Mouse (Mus musculus) ovary, adult 18-20 months (tissue): Measurements from ENCODE around the gene Dao.
A peak's percentile ranks its signal among the peaks of the same experiment; 100 is the strongest.

ENCODE experiments used
- DNase-seq: peaks from one replicate; pipeline ENCODE4 v3.0.0; 2022; ENCODE audit warnings: low spot score, mixed read lengths

Dao gene

DNA sequence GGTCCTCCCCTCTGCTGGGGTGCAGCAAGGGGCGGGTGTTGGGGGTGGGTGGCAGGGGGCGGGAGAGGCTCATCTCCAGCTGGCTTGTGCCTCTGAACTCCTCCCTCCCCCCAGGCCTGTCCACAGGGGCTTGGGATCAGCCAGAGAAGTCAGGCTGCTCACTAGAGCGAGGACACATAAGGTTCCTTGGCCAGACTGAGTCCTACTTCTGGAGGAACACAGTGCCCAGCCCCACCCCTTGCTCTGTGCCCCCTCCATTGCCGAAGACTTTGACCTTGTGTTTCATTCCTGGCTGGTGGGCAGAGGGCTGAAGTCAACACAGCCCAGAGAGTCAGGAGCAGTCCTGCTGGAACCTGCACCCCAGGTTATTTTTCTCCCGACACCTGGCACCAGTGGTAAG, at the start of gene Dao:
Gene Dao, plus strand, starts transcription at position 162 of the 400 bp plus-strand sequence.
- DNase-seq: no peak

DNA sequence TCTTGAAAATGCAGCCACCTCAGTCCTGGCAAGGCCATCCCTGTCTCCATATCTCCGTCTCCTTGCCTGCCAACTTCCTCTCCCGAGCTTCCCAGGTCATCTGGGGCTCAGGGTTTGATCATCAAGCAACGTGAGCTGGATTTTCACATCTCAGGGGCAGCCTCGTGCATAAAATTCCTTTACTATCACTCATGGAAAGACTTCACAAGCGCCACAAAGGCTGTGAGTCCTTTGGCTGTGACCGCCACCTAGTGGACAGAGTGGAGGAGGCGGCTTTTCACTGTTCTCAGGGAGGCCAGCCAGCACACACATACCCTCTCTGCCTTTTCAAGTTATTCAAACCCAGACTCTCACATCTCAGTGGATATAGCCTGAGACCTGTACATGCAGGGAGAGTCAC, 49.1 kb upstream of the Dao start:
- DNase-seq: peak; percentile 58

DNA sequence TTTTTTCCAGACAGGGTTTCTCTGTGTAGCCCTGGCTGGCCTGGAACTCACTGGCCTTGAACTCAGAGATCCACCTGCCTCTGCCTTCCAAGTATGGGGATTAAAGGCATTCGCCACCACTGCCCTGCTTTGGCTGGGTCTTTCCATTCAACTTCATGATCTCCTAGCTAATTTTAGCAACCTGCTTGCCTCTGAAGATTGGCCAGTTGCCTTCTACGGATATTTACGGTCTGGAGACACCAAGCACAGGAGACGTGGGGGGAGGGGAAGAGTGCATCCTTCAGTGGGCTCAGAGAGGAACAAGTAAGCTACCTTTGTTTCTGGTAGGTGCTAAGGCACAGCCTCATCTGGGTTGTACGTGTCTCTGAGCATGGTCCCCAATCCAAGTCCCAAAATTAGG, 48.2 kb upstream of the Dao start:
- DNase-seq: no peak

DNA sequence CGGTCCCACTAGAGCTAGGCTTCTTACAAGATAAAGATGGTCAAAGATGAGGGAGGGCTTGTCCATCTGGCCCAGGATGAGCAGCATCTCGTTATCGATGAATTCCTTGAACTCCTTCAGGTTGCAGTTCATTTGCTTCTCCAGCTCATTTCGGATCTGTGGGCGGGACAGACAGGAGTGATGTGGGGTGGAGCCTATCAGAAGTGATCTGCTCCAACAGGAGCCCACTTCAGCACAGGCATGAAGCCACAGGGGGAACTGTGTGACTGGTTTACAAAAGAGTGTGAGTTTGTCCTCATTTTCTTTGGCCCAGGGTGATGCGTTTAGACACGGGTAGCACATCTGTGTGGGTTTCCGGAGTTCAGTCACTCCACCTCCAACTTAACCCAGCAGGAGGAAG, 47.8 kb upstream of the Dao start:
- DNase-seq: no peak

DNA sequence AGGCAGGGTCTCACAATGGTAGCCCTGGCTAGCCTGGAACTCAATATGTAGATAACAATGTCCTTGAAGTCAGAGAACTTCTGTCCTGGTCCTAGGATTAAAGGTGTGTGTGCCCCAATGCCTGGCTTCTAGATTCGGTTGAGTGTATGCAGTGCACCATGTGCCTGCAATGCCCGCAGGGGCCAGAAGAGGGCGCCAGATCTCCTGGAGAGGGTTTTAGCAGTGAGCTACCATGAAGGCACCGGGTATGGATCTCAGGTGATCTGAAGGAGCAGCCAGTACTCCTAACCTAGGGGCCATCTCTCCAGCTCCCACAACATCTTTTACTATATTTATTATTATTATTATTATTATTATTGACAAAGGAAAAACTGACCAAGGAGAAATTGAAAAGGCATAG, 47.0 kb upstream of the Dao start:
- DNase-seq: no peak

DNA sequence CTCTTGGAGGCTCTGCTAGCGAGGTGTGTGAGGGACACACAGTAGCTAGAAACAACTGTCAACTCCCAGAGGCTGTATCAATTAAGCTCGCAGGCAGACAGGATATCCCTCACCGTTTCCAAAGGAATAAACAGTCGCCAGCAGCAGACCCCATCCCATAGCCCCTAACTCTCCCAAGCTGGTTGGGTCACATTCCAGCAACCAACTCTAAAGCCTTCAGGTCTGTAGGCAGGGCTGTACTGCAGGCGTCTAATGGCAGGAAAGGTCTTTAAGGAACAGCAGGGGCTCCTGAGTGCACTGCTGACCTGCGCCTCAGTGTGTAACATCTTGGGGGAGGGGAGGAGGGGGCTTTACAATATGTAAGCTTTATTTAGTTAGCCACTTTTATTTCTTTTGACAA, 44.5 kb upstream of the Dao start:
- no peak for DNase-seq

DNA sequence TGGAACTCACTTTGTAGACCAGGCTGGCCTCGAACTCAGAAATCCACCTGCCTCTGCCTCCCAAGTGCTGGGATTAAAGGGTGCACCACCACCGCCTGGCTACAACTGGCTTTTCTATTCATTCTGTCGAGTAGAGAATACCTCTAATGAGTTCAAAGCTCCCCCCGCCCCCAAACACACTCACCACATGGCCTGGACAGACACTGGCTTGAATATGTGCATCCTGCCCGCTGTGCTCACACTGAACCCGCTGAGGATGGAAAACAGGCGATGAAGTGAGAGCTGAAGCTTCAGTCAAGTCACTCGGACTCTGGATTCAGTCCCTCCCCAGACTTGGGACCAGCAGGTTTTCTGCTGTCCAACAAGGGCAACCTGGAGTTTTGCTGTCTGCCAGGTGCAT, 43.1 kb upstream of the Dao start:
- DNase-seq: no peak

DNA sequence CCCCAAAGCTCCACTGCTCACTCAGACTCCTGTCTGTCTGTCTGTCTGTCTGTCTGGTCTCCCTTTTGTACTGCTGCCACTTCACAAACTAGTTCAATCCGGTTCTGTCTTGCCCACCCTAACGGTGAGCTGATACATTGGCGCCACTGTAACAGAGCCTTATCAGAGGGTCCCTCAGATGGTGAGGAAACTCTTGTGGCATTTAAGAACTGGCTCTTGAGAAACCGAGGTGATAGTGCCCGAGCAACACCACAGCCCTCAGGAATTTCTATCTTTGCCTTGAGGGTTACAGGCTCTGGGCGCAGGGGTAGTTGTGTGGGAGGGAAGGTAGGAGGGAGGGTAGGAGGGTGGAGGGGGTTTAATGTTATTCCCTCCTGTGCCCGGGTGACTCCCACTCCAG, 41.7 kb upstream of the Dao start:
- no peak for DNase-seq

DNA sequence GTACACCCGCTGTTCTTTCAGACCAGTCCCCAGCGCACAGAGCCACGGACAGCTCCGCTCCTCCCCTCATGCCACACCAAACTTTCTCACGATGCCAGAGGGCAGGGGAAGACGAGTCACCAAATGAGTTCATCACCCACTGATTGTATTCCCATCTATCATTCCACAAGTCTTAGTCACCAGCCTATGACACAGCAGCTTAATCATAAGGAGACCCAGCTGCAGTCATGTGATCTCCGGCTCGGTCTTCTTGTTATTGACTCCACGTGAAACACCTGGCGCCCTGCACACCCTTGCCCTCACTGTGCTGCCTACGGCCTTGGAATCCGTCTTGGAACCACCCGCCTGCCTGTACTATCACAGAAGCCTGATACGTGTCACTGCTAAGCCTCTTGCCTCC, 38.5 kb upstream of the Dao start:
- no peak for DNase-seq

DNA sequence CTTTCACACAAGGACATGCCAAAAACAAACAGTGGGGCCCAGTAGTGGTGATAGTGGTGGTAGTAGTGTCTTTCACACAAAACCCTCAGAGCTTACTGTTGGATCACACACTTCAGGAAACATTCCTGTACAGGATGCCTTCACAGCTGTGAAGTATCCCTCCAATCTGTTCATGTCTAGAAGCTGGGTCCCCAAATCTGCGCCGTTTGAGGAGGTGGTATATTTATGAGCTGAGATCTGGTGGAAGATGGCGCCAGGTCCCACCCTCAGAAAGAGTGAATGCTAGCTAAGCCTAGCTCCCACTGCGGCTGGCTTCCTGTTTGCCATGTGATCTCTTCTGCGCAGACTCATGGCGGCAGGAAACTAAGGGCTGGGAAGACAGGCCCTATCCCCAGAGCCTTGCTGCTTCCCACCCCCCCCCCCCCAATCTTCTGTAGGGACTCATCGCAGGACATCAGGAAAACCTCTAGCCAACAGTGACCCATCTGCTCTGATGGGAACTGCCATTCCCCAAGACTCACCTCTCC, 37.8 kb upstream of the Dao start:
- no peak for DNase-seq

DNA sequence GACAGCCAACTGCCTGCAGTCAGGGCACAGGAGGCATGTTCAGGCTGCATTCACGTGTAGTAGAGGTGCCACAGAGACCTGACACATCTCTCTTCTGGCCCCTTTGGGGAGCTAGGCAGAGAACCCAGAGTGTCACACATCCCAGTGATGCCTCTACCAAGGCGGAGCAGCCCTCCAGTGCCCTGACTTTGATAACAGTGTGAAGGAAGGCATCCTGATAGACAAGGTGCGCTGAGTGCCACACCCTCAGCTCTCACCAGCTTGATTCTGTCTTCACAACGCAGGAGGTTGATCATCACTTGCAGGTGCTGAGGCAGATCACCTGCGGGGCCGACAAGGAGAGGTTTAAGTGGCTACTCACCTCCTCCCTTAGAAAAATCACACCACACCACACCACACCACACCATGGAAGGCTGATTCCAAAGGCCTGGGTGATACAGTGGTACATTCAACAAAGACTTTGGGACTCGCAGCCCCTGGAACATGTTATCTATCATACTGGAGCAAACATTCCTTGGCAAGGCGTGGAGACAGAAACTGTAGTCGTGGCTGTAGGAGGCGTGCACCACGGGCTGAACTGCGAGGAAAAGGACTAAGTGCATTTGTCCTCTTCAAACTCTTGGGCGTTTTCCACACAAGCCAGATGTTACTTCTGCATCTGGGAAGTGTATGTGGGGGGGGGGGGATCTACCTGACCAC, 36.9 kb upstream of the Dao start:
- no peak for DNase-seq

DNA sequence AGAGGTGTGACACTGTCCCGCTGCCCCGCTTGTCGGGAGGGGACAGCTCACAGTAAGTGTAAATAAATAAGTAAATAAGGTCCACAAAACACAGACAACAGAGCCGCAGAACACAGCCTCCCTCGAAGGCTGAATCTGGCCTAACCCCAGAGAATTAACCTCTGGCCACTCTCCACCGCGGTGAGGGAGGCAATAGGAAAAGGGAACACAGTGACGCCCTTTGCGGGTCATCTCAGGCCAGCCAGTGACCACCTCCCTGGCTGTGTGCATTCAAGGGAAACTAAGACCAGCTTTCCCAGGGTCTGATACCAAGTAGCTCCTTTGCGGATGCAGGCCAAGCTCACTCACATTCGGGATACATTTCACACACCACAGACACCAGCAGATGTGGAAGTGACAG, 35.1 kb upstream of the Dao start:
- no peak for DNase-seq

DNA sequence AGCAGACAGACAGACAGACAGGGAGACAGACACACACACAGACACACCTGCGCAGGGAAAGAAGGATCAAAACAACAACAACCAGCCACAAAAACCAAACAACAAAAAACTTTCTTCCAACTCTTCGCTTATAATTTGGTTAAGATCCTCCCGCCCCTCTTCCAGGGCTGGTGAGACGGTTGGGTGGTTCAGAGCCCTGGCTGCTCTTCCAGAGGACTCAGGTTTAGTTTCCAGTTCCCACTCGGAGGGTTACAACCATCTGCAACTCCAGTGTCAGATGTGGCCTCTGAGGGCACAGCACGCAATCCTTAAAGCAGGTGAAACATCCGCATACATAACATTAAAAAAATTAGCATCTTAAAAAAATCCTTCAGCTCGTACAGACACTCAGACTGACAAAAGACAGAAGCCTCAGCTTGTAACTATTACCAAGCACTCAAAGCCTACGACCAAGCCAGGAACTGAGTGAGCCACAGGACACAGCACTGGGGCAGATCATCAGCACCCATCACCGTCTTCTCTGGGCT, 32.0 kb upstream of the Dao start:
- DNase-seq: no peak

DNA sequence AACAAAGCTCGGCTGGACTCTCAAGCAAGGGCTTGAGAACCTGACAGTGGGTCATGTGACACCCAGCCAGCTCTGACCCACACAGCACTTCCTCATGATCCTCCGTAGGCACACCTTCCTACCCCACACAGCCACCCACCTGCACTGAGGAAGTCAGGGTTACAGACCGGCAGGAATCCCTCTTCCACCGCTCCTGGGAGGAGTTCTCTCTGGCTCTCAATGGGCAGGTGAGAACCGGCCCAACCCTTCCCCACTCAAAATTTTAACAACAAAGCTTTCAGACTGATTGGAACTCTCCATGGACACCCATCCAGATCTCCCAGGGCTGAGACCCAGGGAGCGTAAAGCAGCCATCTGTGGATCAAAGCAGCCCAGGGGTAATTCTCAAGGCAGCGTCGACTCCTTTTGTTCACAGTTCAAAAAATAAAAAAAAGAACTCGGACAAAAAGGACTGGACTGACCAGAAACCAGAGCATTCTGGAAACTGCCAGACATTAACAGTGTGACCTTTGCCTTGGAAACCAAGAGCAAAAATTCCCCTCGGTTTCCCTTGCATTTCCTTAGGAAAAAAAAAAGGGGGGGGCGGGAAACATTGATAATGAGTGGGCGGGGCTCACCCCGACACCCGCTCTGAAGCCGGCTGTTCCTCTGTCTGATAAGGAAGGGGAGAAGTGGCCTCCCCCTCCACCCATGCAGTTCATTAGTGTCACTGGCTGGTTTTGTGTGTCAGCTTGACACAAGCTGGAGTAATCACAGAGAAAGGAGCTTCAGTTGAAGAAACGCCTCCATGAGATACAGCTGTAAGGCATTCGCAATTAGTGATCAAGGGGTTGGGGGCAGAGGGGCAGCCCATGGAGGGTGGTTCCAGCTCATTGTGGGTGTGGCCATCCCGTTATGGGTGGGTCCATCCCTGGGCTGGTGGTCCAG, 30.7 kb upstream of the Dao start:
- no peak for DNase-seq

DNA sequence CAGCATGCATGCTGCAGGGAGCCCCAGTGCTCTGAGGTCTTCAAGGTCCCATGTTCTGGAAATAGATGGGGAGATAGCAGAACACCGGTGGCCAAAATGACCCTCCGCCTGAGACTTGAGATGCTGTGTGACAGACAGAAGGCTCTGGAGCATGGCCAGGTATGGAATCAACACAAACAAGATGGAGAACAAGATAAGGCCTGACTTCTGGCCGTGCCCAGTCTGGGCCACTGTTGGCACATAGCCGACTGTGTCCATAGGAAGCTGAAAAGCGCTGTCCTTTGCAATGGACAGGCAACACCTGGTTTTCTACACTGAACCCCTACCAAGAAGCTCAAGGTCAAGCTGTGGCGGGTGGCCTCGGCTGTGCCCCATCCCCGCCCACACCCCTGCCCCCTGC, 29.7 kb upstream of the Dao start:
- DNase-seq: no peak

DNA sequence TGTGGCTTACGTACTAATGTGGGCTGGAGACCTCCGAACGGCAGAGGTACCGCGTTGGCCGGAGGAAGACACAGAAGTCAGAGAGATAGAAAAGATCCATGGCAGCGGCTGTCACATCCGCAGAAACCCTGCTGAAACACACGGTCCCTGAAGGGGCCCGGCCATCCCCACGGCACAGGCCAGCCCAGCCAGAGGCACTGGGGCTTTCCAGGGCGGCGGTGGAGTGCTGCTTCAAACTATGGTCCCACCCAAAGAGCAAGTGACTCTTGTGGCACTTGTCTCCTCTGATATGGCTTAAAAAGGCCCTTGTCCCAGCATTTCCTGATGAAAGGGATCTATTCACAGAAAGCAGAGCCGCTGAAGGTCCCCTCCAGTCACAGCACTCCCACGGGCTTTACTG, 28.9 kb upstream of the Dao start:
- DNase-seq: no peak

DNA sequence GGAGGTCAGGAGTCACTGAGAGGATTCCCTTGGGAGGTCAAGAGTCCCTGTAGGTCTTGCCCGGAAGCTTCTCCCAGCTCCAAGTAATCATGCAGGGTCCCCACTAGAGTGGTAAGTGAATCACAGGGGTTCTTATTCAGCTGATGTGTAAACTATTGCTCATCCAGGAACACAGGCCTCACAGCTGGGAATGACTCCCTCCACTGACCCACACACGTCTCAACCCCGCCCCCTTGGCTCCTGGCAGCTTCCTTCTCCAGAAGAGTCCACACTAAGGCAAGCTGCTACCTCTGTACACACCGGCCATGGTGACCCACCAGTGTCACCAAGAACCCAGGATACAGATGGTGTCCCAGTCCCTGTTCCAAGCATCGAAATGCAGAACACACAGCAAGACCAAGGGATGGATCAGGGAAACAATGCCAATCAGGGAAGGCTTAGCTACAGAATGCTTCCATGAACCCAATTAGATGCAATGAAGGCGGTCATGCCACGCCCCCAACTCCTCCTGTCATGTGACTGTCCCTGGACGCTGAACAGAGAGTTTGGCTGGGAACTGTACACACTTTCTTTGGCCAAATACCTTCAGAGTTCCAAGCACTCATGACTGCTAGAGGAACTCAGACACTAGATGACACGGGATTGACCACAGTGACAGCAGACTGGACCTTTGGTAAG, 27.8 kb upstream of the Dao start:
- no peak for DNase-seq

DNA sequence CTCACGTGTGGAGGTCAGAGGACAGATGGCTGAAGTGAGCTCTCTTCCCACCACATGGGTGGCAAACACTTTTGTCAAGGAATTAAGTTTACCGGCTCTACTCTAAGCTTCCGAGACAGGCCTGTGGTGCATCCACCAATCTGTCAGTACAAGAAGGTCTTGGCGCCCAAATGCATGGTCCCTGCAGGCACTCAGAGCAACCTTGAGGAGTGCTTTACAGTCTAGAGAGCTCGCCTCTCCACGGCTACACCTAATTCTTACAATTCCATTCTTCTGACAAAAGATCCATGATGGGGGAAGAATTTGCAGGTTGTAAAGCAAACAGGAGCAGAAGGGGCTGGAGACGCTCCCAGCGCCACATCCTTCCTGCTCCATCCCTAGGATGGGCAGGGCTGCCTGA, 26.9 kb upstream of the Dao start:
- no peak for DNase-seq

DNA sequence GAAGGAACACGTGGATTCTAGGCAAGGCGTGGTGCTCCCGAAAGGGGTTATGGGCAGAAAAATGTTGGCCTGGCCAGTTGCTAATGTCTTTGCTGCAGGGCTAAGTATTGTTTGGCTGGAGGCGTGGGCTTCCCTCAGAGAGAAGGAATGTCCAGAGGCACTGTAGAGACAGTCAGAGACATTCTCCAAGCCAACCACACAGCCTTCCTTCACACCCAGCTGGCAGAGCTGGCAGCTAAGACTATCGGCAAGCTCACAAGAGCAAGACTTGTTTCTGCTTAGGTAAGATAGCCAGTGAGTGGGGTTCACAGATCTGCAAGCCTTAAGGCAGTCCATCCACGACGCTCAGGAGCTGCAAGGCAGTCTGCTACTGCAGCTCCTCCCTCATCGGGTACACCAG, 26.2 kb upstream of the Dao start:
- DNase-seq: no peak

DNA sequence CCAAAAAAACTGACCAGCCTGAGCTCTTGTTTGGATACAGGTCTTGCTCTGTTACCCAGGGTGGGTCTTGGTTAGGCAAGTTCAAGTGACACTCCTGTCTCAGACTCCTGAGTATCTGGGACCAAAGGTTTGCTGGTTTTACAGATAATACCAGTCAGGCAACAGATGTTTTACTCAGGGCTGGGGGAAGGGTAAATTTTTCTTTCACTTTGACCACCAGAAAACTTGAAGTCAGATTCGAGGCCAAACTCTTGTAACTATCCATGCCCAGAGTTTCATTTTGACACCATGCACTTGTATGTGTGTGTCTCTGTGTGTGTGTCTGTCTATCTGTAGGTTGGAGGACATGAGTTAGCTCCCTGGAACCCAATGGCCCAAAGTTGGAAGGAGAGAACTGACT, 23.0 kb upstream of the Dao start:
- no peak for DNase-seq

DNA sequence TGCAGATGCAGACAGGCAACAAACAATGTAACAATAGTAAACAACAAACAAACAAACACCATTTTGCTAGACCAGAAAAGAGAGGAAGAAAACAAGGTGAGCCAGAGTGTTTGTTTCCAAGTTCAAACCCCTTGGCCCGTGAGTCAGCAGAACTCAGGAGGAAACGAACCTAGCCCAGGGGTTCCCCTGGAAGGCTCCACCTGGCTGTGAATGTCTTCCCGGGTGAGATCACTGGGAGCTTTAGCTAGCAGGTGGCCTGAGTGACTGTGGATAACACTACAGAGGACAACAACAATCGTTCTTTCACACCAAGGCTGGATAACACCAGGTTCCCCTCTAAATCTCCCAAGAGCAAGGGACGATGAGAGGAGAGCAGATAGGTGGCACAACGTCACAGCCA, 22.3 kb upstream of the Dao start:
- no peak for DNase-seq

DNA sequence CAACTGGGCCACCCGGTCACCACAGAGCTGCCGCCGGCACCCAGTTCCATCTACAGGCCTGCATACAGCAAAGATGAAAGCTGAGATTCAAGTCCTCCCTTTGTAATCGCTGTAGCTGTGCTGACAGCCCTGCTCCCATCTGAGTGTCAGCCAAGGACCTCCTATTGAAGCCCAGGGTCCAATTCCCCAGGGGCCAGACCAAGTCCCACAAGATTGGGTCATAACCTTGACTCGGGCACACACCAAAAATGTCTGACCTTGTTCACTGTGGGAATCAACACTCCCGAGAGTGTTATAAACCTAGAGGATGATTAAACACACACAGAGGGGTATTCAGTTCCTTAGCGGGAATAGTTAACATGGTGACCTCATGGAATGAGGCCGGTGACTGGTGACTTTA, 21.7 kb upstream of the Dao start:
- no peak for DNase-seq

DNA sequence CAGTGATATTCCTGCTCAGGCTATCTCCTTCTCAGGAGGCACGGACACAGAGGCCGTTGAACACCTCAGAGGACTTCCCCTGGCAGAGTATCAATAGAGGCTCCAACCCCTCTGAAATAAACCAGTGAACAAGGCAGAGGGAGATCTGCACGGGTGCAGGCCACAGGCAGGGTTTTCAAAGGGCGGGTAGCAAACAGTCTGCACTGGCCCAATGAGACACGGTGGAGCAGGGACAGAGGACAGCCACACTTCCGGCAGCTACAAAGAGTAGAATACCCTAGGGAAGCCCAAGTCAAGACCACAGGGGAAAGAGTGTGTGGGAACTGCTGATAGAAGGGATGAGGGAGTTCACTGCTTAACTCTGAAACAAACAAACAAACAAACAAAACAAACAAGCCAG, 20.0 kb upstream of the Dao start:
- no peak for DNase-seq
